Mouse (Mus musculus): ENCODE results near the gene Caln1. TPM values are rescaled to one million over a fixed set of nuclear protein-coding genes. Genes with fewer than 3 reads are reported as not detected.

The Caln1 gene
- polyA plus RNA-seq (2012; rRNA removed) = not detected in 2 replicates

- no peak within 1 kb of the TSS for H3K27ac ChIP-seq (ENCODE audit: insufficient read depth, low read depth, low read length)
- TF ChIP-seq POLR2A (IDR thresholded peaks at IDR 0.05; ENCODE audit: low read depth, low read length) = no peak
- no peak for TF ChIP-seq CTCF (IDR thresholded peaks at IDR 0.05; ENCODE audit: extremely low read depth, insufficient read length, insufficient replicate concordance, low read depth, low read length)
- H3K4me1 ChIP-seq (ENCODE audit: control insufficient read depth, insufficient read depth, insufficient read length, low read length) = no peaks in the 10 kb centered on the region
- H3K36me3 ChIP-seq (ENCODE audit: control insufficient read depth, insufficient read depth, low read length) = no peaks in the 10 kb centered on the region
- 48% methylated on average over 11 of the region's 11 CpGs for WGBS
- H3K4me3 ChIP-seq (ENCODE audit: low read depth, low read length) = no peak within 1 kb of the TSS
- H3K27me3 ChIP-seq (ENCODE audit: control insufficient read depth, insufficient read depth, low read length) = no peaks in the 10 kb centered on the region
Observed at GRCm38 (mm10) chr5:130369237-130369636, at the start of gene Caln1. Gene Caln1 (plus strand): TSS chr5:130369455.

- WGBS = 93% methylated on average over 5 of the region's 5 CpGs
- Histone ChIP-seq H3K27ac (ENCODE audit: insufficient read depth, low read depth, low read length) (no peak overlapping the region), H3K4me1 (ENCODE audit: control insufficient read depth, insufficient read depth, insufficient read length, low read length) (no peaks in the 10 kb centered on the region), H3K36me3 (ENCODE audit: control insufficient read depth, insufficient read depth, low read length) (peaks cover 3% of the 10 kb centered on the region), H3K4me3 (ENCODE audit: low read depth, low read length) (no peak overlapping the region), H3K27me3 (ENCODE audit: control insufficient read depth, insufficient read depth, low read length) (no peaks in the 10 kb centered on the region)
- TF ChIP-seq POLR2A (IDR thresholded peaks at IDR 0.05; ENCODE audit: low read depth, low read length) = no peak
- no peak for TF ChIP-seq CTCF (IDR thresholded peaks at IDR 0.05; ENCODE audit: extremely low read depth, insufficient read length, insufficient replicate concordance, low read depth, low read length)
Observed at GRCm38 (mm10) chr5:130319783-130320182, 49.5 kb upstream of the Caln1 start.

DNA sequence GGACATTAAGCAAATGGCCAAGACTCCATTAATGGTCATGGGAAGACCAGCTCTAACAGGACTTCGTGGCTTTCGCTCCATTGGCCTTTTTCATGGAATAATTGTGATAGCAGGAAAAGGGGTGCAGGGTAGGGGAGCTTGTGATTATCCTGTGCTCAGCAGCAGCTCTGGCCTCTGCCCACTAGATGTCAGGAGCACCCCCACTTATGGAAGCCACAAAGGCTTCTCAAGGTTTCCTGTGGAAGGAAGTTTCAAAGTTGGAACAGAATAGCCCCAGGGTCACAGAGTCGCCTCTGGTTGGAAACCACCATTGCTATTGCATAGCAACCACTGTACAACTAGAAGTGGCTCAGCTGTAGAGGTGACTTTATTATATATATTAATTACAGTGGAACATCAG, 48.8 kb upstream of the Caln1 start:
- Histone ChIP-seq H3K4me1 (ENCODE audit: control insufficient read depth, insufficient read depth, insufficient read length, low read length) (no peaks in the 10 kb centered on the region), H3K4me3 (ENCODE audit: low read depth, low read length) (no peak overlapping the region), H3K27me3 (ENCODE audit: control insufficient read depth, insufficient read depth, low read length) (no peaks in the 10 kb centered on the region), H3K27ac (ENCODE audit: insufficient read depth, low read depth, low read length) (no peak overlapping the region), H3K36me3 (ENCODE audit: control insufficient read depth, insufficient read depth, low read length) (peaks cover 8% of the 10 kb centered on the region)
- TF ChIP-seq CTCF (IDR thresholded peaks at IDR 0.05; ENCODE audit: extremely low read depth, insufficient read length, insufficient replicate concordance, low read depth, low read length) = no peak
- no peak for TF ChIP-seq POLR2A (IDR thresholded peaks at IDR 0.05; ENCODE audit: low read depth, low read length)
- 74% methylated on average over 3 of the region's 3 CpGs for WGBS

- Histone ChIP-seq H3K27me3 (ENCODE audit: control insufficient read depth, insufficient read depth, low read length) (no peaks in the 10 kb centered on the region), H3K27ac (ENCODE audit: insufficient read depth, low read depth, low read length) (no peak overlapping the region), H3K4me1 (ENCODE audit: control insufficient read depth, insufficient read depth, insufficient read length, low read length) (no peaks in the 10 kb centered on the region), H3K4me3 (ENCODE audit: low read depth, low read length) (no peak overlapping the region), H3K36me3 (ENCODE audit: control insufficient read depth, insufficient read depth, low read length) (peaks cover 13% of the 10 kb centered on the region)
- TF ChIP-seq CTCF (IDR thresholded peaks at IDR 0.05; ENCODE audit: extremely low read depth, insufficient read length, insufficient replicate concordance, low read depth, low read length) = no peak
- no peak for TF ChIP-seq POLR2A (IDR thresholded peaks at IDR 0.05; ENCODE audit: low read depth, low read length)
- 96% methylated on average over 8 of the region's 8 CpGs for WGBS
Observed at GRCm38 (mm10) chr5:130325486-130325885, 43.8 kb upstream of the Caln1 start.

GRCm38 (mm10) chr5:130327615-130328263, 41.5 kb upstream of the Caln1 start:
- Histone ChIP-seq H3K27ac (ENCODE audit: insufficient read depth, low read depth, low read length) (no peak overlapping the region), H3K27me3 (ENCODE audit: control insufficient read depth, insufficient read depth, low read length) (no peaks in the 10 kb centered on the region), H3K4me3 (ENCODE audit: low read depth, low read length) (no peak overlapping the region), H3K4me1 (ENCODE audit: control insufficient read depth, insufficient read depth, insufficient read length, low read length) (no peaks in the 10 kb centered on the region), H3K36me3 (ENCODE audit: control insufficient read depth, insufficient read depth, low read length) (peaks cover 13% of the 10 kb centered on the region)
- 25% methylated on average over 6 of the region's 6 CpGs for whole genome bisulfite sequencing
- TF ChIP-seq CTCF (IDR thresholded peaks at IDR 0.05; ENCODE audit: extremely low read depth, insufficient read length, insufficient replicate concordance, low read depth, low read length) (no peak), POLR2A (IDR thresholded peaks at IDR 0.05; ENCODE audit: low read depth, low read length) (no peak)

DNA sequence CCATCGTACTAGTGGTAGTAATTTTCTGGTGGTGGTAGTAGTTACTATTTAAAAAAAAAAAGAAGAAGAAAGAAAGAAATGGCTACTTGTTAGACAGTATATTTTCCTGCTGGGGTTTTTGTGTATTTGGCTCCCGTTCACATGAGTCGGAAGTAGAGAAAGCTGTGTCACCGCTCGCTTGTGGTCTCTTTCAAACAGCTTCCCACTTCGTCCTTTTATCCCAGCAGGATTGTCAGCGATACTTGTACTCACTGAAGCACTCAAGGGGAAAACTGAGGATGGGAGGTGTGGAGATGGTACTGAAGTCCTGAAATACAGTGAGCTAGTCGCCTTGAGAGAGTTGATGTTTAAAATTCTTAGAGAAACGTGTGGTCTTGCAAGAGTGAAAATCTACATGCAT, 40.9 kb upstream of the Caln1 start:
- WGBS = 87% methylated on average over 9 of the region's 9 CpGs
- Histone ChIP-seq H3K36me3 (ENCODE audit: control insufficient read depth, insufficient read depth, low read length) (peaks cover 13% of the 10 kb centered on the region), H3K4me1 (ENCODE audit: control insufficient read depth, insufficient read depth, insufficient read length, low read length) (no peaks in the 10 kb centered on the region), H3K27ac (ENCODE audit: insufficient read depth, low read depth, low read length) (no peak overlapping the region), H3K4me3 (ENCODE audit: low read depth, low read length) (no peak overlapping the region), H3K27me3 (ENCODE audit: control insufficient read depth, insufficient read depth, low read length) (no peaks in the 10 kb centered on the region)
- TF ChIP-seq CTCF (IDR thresholded peaks at IDR 0.05; ENCODE audit: extremely low read depth, insufficient read length, insufficient replicate concordance, low read depth, low read length) = no peak

DNA sequence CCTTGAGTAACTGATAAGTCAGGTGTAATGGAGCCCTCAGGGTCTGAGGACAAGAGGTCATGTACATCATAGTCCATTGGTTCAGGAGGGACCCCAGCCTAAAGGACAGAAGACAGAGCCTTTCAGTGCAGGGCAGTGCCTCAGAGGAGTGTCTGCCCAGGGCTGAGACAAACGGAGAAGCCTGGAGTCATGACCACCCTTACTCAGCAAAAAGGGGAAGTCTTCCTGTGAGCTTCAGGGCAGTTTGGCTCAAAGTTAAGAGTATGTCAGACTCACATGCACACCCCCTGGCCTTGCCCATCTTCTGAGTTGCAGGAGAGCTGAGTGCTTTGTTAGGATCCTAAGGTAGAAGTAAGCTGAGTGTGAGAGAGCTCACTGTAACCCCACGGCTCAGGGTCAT, 39.4 kb upstream of the Caln1 start:
- no peak for TF ChIP-seq CTCF (IDR thresholded peaks at IDR 0.05; ENCODE audit: extremely low read depth, insufficient read length, insufficient replicate concordance, low read depth, low read length)
- TF ChIP-seq POLR2A (IDR thresholded peaks at IDR 0.05; ENCODE audit: low read depth, low read length) = no peak
- Histone ChIP-seq H3K27me3 (ENCODE audit: control insufficient read depth, insufficient read depth, low read length) (no peaks in the 10 kb centered on the region), H3K4me1 (ENCODE audit: control insufficient read depth, insufficient read depth, insufficient read length, low read length) (no peaks in the 10 kb centered on the region), H3K36me3 (ENCODE audit: control insufficient read depth, insufficient read depth, low read length) (peaks cover 11% of the 10 kb centered on the region), H3K27ac (ENCODE audit: insufficient read depth, low read depth, low read length) (no peak overlapping the region), H3K4me3 (ENCODE audit: low read depth, low read length) (no peak overlapping the region)
- WGBS = 90% methylated on average over 2 of the region's 2 CpGs
